Mouse (Mus musculus) hindbrain, embryonic 10.5 days (tissue): ENCODE results near the gene Orai2. TPM values are rescaled to one million over a fixed set of nuclear protein-coding genes. Genes with fewer than 3 reads are reported as not detected.
"Not testable (repeated sequence)": the region's sequence is repeated elsewhere in the genome, so short reads cannot be mapped to it uniquely, and the experiment has no call there.

ENCODE experiments used
- DNase-seq: peaks from one replicate; pipeline ENCODE4 v3.0.0-alpha.2; 2017; ENCODE audit warnings: low spot score
- H3K27ac ChIP-seq: fragments of 300-500 bp; sonication (generic); 2 replicates; pipeline ENCODE4 v1.5.1; 2016; ENCODE audit warnings: mild to moderate bottlenecking, moderate library complexity
- H3K27me3 ChIP-seq: fragments of 300-500 bp; sonication (generic); 2 replicates; pipeline ENCODE4 v1.6.1; 2016; ENCODE audit warnings: mild to moderate bottlenecking; ENCODE audit not compliant: poor library complexity, insufficient read depth, severe bottlenecking
- H3K36me3 ChIP-seq: fragments of 300-500 bp; sonication (generic); 2 replicates; pipeline ENCODE4 v1.6.1; 2016; ENCODE audit warnings: mild to moderate bottlenecking, moderate library complexity
- H3K4me1 ChIP-seq: fragments of 300-500 bp; sonication (generic); replicated peaks from 2 replicates; pipeline ENCODE4 v1.6.1; 2016; ENCODE audit warnings: mild to moderate bottlenecking
- H3K4me3 ChIP-seq: fragments of 300-500 bp; sonication (generic); 2 replicates; pipeline ENCODE4 v1.5.1; 2016; ENCODE audit warnings: mild to moderate bottlenecking, moderate library complexity
- H3K9me3 ChIP-seq: fragments of 300-500 bp; sonication (generic); 2 replicates; pipeline ENCODE4 v1.6.1; 2016; ENCODE audit warnings: mild to moderate bottlenecking, moderate library complexity
- WGBS: fragments of 180-500 bp; shearing (Covaris S2); methylation state at CpG from one replicate; pipeline ENCODE4 v1.1.7; 2016; 5-methylcytosine and 5-hydroxymethylcytosine counted together
- polyA plus RNA-seq: library from polyadenylated mRNA; unstranded; fragments of >200 nt; fragmentation: Nextera tagmentation; extraction: Ambion mirVana; gene quantifications from 2 replicates; pipeline ENCODE4 v1.2.1, GENCODE M21; 2016

Gene Orai2
- polyA plus RNA-seq = 8.5 and 10.9 TPM in 2 replicates

GRCm38 (mm10) chr5:136170512-136171362, at the start of gene Orai2:
TSS of gene Orai2 (minus strand) at chr5:136170713.
- WGBS = 7% methylated on average over 49 of the region's 49 CpGs
- H3K27ac ChIP-seq = peak within 1 kb of the TSS; percentile 86
- peak; percentile 90 for DNase-seq
- H3K9me3 ChIP-seq = peaks cover 7% of the 10 kb centered on the region
- peaks cover 22% of the 10 kb centered on the region for H3K4me1 ChIP-seq
- peaks cover 8% of the 10 kb centered on the region; the same call in 1 of the 2 replicates for H3K27me3 ChIP-seq
- peak within 1 kb of the TSS; percentile 71 for H3K4me3 ChIP-seq
- 0 out of 2 replicates have a peak, but pooled peaks cover 9% of the 10 kb centered on the region for H3K36me3 ChIP-seq

GRCm38 (mm10) chr5:136218585-136218984, 48.1 kb upstream of the Orai2 start:
- Histone ChIP-seq H3K9me3 (peaks cover 11% of the 10 kb centered on the region), H3K27ac (no peak overlapping the region), H3K4me3 (no peak overlapping the region), H3K4me1 (no peaks in the 10 kb centered on the region), H3K36me3 (peaks cover 56% of the 10 kb centered on the region), H3K27me3 (no peaks in the 10 kb centered on the region)
- WGBS = 80% methylated on average over 12 of the region's 12 CpGs
- DNase-seq = no peak

- 73% methylated on average over 4 of the region's 4 CpGs for WGBS
Observed at GRCm38 (mm10) chr5:136217932-136218381, 47.4 kb upstream of the Orai2 start.

GRCm38 (mm10) chr5:136217004-136217665, 46.6 kb upstream of the Orai2 start:
- peaks cover 41% of the 10 kb centered on the region for H3K36me3 ChIP-seq
- H3K9me3 ChIP-seq = peaks cover 9% of the 10 kb centered on the region
- no peaks in the 10 kb centered on the region for H3K4me1 ChIP-seq
- no peaks in the 10 kb centered on the region for H3K27me3 ChIP-seq
- H3K4me3 ChIP-seq = no peak overlapping the region
- H3K27ac ChIP-seq = no peak overlapping the region
- DNase-seq = no peak
- WGBS = 89% methylated on average over 18 of the region's 18 CpGs

More at GRCm38 (mm10) chr5:136217932-136218381, 47.4 kb upstream of the Orai2 start:
- H3K36me3 ChIP-seq = peaks cover 50% of the 10 kb centered on the region
- H3K4me3 ChIP-seq = no peak overlapping the region
- no peaks in the 10 kb centered on the region for H3K4me1 ChIP-seq
- no peaks in the 10 kb centered on the region for H3K27me3 ChIP-seq
- H3K9me3 ChIP-seq = peaks cover 9% of the 10 kb centered on the region
- H3K27ac ChIP-seq = no peak overlapping the region
- DNase-seq = no peak

GRCm38 (mm10) chr5:136215958-136216357, 45.4 kb upstream of the Orai2 start:
- no peak overlapping the region for H3K4me3 ChIP-seq
- no peak overlapping the region for H3K27ac ChIP-seq
- peaks cover 30% of the 10 kb centered on the region for H3K36me3 ChIP-seq
- DNase-seq = no peak
- H3K27me3 ChIP-seq = no peaks in the 10 kb centered on the region
- H3K4me1 ChIP-seq = no peaks in the 10 kb centered on the region
- 92% methylated on average over 5 of the region's 5 CpGs for WGBS
- peaks cover 9% of the 10 kb centered on the region for H3K9me3 ChIP-seq

- Histone ChIP-seq H3K9me3 (peaks cover 9% of the 10 kb centered on the region), H3K27ac (no peak overlapping the region), H3K27me3 (no peaks in the 10 kb centered on the region), H3K4me3 (no peak overlapping the region), H3K36me3 (peaks cover 22% of the 10 kb centered on the region), H3K4me1 (no peaks in the 10 kb centered on the region)
- WGBS = 84% methylated on average over 3 of the region's 3 CpGs
- DNase-seq = no peak
Observed at GRCm38 (mm10) chr5:136215211-136215610, 44.7 kb upstream of the Orai2 start.

- no peak overlapping the region for H3K27ac ChIP-seq
- no peaks in the 10 kb centered on the region for H3K27me3 ChIP-seq
- H3K4me1 ChIP-seq = no peaks in the 10 kb centered on the region
- 88% methylated on average over 5 of the region's 5 CpGs for WGBS
- peaks cover 9% of the 10 kb centered on the region for H3K36me3 ChIP-seq
- DNase-seq = no peak
- H3K4me3 ChIP-seq = no peak overlapping the region
- H3K9me3 ChIP-seq = peaks cover 9% of the 10 kb centered on the region
Observed at GRCm38 (mm10) chr5:136213716-136214115, 43.2 kb upstream of the Orai2 start.

- 93% methylated on average over 11 of the region's 11 CpGs for WGBS
- no peaks in the 10 kb centered on the region for H3K4me1 ChIP-seq
- H3K4me3 ChIP-seq = no peak overlapping the region
- no peaks in the 10 kb centered on the region for H3K27me3 ChIP-seq
- no peaks in the 10 kb centered on the region for H3K36me3 ChIP-seq
- no peak overlapping the region for H3K27ac ChIP-seq
- DNase-seq = no peak
- H3K9me3 ChIP-seq = peaks cover 9% of the 10 kb centered on the region
Observed at GRCm38 (mm10) chr5:136212716-136213115, 42.2 kb upstream of the Orai2 start.

GRCm38 (mm10) chr5:136211341-136212102, 41.0 kb upstream of the Orai2 start:
- not testable (repeated sequence) for H3K4me1 ChIP-seq, H3K27me3 ChIP-seq, H3K36me3 ChIP-seq, DNase-seq, H3K27ac ChIP-seq, H3K9me3 ChIP-seq, H3K4me3 ChIP-seq
- 91% methylated on average over 14 of the region's 14 CpGs for WGBS

GRCm38 (mm10) chr5:136210549-136210948, 40.0 kb upstream of the Orai2 start:
- H3K4me1 ChIP-seq = no peaks in the 10 kb centered on the region
- 72% methylated on average over 5 of the region's 5 CpGs for WGBS
- DNase-seq = no peak

GRCm38 (mm10) chr5:136201832-136202231, 31.3 kb upstream of the Orai2 start:
- Histone ChIP-seq H3K27me3 (no peaks in the 10 kb centered on the region), H3K9me3 (no peaks in the 10 kb centered on the region), H3K36me3 (peaks cover 9% of the 10 kb centered on the region), H3K27ac (no peak overlapping the region), H3K4me3 (no peak overlapping the region), H3K4me1 (peaks cover 21% of the 10 kb centered on the region)
- DNase-seq = peak; percentile 73
- 31% methylated on average over 7 of the region's 7 CpGs for WGBS

More at GRCm38 (mm10) chr5:136210549-136210948, 40.0 kb upstream of the Orai2 start:
- H3K9me3 ChIP-seq = peaks cover 5% of the 10 kb centered on the region
- H3K36me3 ChIP-seq = no peaks in the 10 kb centered on the region
- no peaks in the 10 kb centered on the region for H3K27me3 ChIP-seq
- no peak overlapping the region for H3K4me3 ChIP-seq
- no peak overlapping the region for H3K27ac ChIP-seq

- Histone ChIP-seq H3K4me1 (peaks cover 21% of the 10 kb centered on the region), H3K4me3 (peak overlapping the region; percentile 93), H3K36me3 (peaks cover 32% of the 10 kb centered on the region), H3K27me3 (no peaks in the 10 kb centered on the region), H3K27ac (peak overlapping the region; percentile 93), H3K9me3 (no peaks in the 10 kb centered on the region)
- DNase-seq = peak; percentile 29
- 42% methylated on average over 11 of the region's 11 CpGs for WGBS
Observed at GRCm38 (mm10) chr5:136199526-136199925, 29.0 kb upstream of the Orai2 start.
